Mouse (Mus musculus) liver, adult 2 months (tissue): ENCODE data around the gene Cx3cr1. TPM values are rescaled to one million over a fixed set of nuclear protein-coding genes. Genes with fewer than 3 reads are reported as not detected.

Source experiments
- DNase-seq: peaks from one replicate; pipeline ENCODE4 v3.0.0-alpha.2; 2011; ENCODE audit warnings: low read depth, low spot score; ENCODE audit errors: extremely low read depth
- H3K27ac ChIP-seq: fragments of 200-500 bp; replicated peaks from 2 replicates; pipeline ENCODE4 v1.5.1; 2012; ENCODE audit warnings: low read depth, mild to moderate bottlenecking, control low read depth, inconsistent platforms, low read length; ENCODE audit not compliant: insufficient read depth
- H3K27me3 ChIP-seq: fragments of 200-500 bp; 2 replicates; pipeline ENCODE4 v1.6.1; 2012; ENCODE audit warnings: mild to moderate bottlenecking, moderate library complexity, low read length, inconsistent platforms; ENCODE audit not compliant: control insufficient read depth, insufficient read depth
- H3K36me3 ChIP-seq: fragments of 200-500 bp; 2 replicates; pipeline ENCODE4 v1.6.1; 2012; ENCODE audit warnings: low read length, inconsistent platforms; ENCODE audit not compliant: control insufficient read depth, insufficient read depth
- H3K4me1 ChIP-seq: fragments of 200-500 bp; 2 replicates; pipeline ENCODE4 v1.6.1; 2011; ENCODE audit warnings: low read length; ENCODE audit not compliant: control insufficient read depth, insufficient read depth
- H3K4me3 ChIP-seq: fragments of 200-500 bp; 2 replicates; pipeline ENCODE4 v1.5.1; 2011; ENCODE audit warnings: low read depth, mild to moderate bottlenecking, control low read depth, low read length, moderate library complexity; ENCODE audit not compliant: insufficient read depth
- H3K79me2 ChIP-seq: fragments of 200-500 bp; 2 replicates; pipeline ENCODE4 v1.6.1; 2012; ENCODE audit warnings: inconsistent platforms, mild to moderate bottlenecking, low read length, moderate library complexity; ENCODE audit not compliant: control insufficient read depth, insufficient read depth
- H3K9ac ChIP-seq: fragments of 200-500 bp; 2 replicates; pipeline ENCODE4 v1.6.1; 2012; ENCODE audit warnings: low read depth, mild to moderate bottlenecking, control low read depth, inconsistent platforms, low read length
- CTCF ChIP-seq: fragments of 200-500 bp; IDR thresholded peaks from 2 replicates; pipeline ENCODE4 v1.5.1; 2011; ENCODE audit warnings: low read depth, low read length, control low read depth
- POLR2A ChIP-seq: fragments of 200-500 bp; IDR thresholded peaks from 2 replicates; pipeline ENCODE4 v1.6.1; 2011; ENCODE audit warnings: low read length, control low read depth; ENCODE audit not compliant: insufficient read depth; ENCODE audit errors: extremely low read depth
- WGBS: fragments of 180-500 bp; shearing (Covaris S2); methylation state at CpG from one replicate; pipeline ENCODE4 v1.1.7; 2018; 5-methylcytosine and 5-hydroxymethylcytosine counted together
- polyA plus RNA-seq: library from polyadenylated mRNA; depleted of rRNA; stranded (reverse); fragments of >200 nt; gene quantifications from 2 replicates; pipeline ENCODE4 v1.2.3, GENCODE M21; 2012
- total RNA-seq: library from RNA; depleted of rRNA; stranded (reverse); fragments of >200 nt; gene quantifications from 2 replicates; pipeline ENCODE4 v1.2.3, GENCODE M21; 2014

Cx3cr1 gene
- total and polyA plus RNA-seq, 2 experiments = 0.09 to 0.39 TPM

DNA sequence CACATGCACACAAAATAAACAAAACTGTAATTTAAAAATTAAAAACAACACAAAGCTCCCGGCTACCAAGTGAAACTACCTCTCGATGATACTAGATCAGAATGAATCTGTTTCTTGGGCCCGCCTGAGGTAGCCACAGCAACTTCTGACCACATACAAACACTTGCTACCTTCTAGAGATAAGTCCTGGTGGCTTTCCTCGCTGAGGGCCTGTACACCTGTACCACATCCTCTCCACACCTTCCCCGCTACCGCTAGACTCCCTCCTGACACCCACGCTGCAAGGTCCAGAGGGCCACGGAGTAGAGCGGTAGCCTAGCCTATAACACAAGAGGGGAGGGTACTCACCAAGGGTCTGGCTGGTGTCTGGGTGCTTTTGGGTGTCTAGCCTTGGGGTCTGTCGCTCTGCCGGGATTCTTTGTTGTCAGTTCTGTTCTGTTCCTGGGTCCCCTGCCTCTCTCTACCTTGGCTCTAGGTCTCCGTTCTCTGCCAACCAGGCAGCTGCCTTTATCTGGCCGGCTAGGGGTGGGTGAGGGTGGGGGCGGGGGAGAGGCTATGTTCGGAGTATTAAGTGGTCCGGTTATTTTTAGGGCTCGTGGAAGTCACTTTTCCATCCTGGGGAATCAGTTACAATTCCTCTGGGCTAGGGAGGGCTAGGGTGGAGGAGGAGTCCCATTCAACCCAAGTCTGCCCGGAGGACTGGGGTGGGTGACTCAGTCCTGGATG, 46.4 kb downstream of the Cx3cr1 start, which contains the start of gene Xirp1:
TSS of gene Xirp1 (minus strand) at position 513 of the 726 bp plus-strand sequence.
- Histone ChIP-seq H3K4me1 (peaks cover 22% of the 10 kb centered on the region), H3K9ac (peak within 1 kb of the TSS; percentile 12; the same call in 1 of the 2 replicates)

DNA sequence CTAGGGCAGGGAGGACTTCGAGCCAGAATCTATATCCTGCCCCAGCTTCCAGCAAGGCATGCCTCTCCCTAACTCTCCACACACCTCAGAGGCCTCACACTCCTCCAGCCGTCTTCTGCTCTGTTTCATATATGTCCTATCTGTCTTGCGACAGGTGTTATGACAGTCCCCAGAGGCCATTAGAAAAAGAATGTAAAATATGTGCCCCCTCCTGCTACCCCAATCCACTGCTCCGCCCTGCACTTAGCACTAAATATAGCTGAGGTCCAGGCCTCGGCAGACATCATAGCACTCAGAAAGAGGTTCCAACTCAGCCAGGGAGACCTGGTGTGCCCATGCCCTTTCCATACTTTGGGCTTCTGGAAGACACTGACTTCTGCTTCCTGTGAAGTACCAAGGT, 48.5 kb downstream of the Cx3cr1 start:
- Histone ChIP-seq H3K9ac (no peak overlapping the region), H3K27me3 (no peaks in the 10 kb centered on the region), H3K4me1 (peaks cover 16% of the 10 kb centered on the region), H3K4me3 (no peak overlapping the region), H3K36me3 (no peaks in the 10 kb centered on the region), H3K79me2 (0 out of 2 replicates have a peak, but pooled peaks cover 5% of the 10 kb centered on the region), H3K27ac (no peak overlapping the region)
- WGBS = 78% methylated on average over 5 of the region's 5 CpGs
- no peak for DNase-seq
- TF ChIP-seq CTCF (no peak), POLR2A (no peak)

More for the DNA sequence above, 46.4 kb downstream of the Cx3cr1 start, which contains the start of gene Xirp1:
- no peaks in the 10 kb centered on the region for H3K36me3 ChIP-seq
- no peak for DNase-seq
- H3K79me2 ChIP-seq = no peaks in the 10 kb centered on the region
- no peak within 1 kb of the TSS for H3K4me3 ChIP-seq
- no peak for TF ChIP-seq POLR2A
- 0 out of 2 replicates have a peak within 1 kb of the TSS, but pooled peaks have one; percentile 24 for H3K27ac ChIP-seq
- H3K27me3 ChIP-seq = no peaks in the 10 kb centered on the region
- 85% methylated on average over 18 of the region's 18 CpGs for WGBS

DNA sequence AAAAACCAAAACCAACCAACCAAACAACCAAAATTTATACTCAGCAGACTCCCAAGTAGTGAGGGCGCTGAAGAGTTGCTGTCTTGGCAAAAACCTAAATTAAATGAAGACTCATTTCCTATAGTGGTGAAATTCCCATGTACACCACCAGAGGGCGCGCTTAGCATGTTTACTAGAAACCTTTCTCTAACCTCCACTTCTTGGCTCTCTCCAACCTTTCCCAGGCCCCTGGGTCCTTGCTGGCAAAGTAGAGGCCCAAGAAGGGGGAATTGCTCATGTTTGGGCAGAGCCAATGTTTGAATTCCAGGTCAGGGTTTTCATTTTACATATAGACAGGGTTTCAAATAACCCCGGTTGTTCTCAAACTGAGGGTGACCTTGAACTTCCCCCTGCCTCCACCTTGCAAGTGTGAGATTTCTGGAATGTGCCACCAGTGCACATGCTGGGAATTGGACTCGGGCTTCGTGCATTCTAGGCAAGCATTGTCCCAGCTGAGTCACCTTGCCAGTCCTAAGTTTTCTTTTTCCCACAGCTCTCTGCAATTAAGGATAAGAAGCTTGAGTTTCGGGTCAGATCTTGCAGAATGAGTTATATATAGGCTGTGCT, 49.3 kb downstream of the Cx3cr1 start:
- WGBS = 16% methylated on average over 7 of the region's 7 CpGs
- H3K4me3 ChIP-seq = no peak overlapping the region
- no peak; the same call in none of the 2 replicates for TF ChIP-seq CTCF
- H3K79me2 ChIP-seq = 0 out of 2 replicates have a peak, but pooled peaks cover 5% of the 10 kb centered on the region
- H3K36me3 ChIP-seq = no peaks in the 10 kb centered on the region
- peak; percentile 56 for DNase-seq
- H3K27me3 ChIP-seq = no peaks in the 10 kb centered on the region
- no peak overlapping the region for H3K9ac ChIP-seq
- peaks cover 16% of the 10 kb centered on the region for H3K4me1 ChIP-seq
- H3K27ac ChIP-seq = no peak overlapping the region

DNA sequence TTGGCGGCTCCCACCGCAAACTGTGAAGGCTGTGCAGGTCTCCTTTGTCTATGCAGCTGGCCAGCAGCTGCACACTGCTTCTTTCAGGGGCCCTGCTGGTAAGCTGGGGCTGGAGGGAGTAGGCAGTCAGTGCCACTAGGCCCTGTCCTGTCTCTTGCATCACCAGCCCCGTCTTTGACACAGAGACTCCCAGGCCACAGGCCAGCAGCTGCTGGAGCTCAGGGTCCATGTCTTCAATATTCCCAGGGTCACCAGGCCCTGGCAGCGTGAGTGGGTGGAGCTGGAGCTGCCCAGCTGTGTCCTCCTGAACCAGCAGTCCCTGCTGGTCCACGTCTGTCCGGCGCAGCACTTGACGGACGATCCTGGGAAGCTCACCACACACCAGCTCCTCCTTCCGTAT, 52.7 kb downstream of the Cx3cr1 start:
- Histone ChIP-seq H3K4me3 (peak overlapping the region; percentile 56), H3K27ac (peak overlapping the region; percentile 65), H3K4me1 (peaks cover 30% of the 10 kb centered on the region), H3K27me3 (no peaks in the 10 kb centered on the region), H3K79me2 (0 out of 2 replicates have a peak, but pooled peaks cover 5% of the 10 kb centered on the region), H3K36me3 (no peaks in the 10 kb centered on the region), H3K9ac (peak overlapping the region; percentile 76)
- 45% methylated on average over 10 of the region's 10 CpGs for WGBS
- TF ChIP-seq POLR2A (peak; percentile 64), CTCF (0 out of 2 replicates have a peak, but pooled peaks have one; percentile 7)
- peak; percentile 93 for DNase-seq

DNA sequence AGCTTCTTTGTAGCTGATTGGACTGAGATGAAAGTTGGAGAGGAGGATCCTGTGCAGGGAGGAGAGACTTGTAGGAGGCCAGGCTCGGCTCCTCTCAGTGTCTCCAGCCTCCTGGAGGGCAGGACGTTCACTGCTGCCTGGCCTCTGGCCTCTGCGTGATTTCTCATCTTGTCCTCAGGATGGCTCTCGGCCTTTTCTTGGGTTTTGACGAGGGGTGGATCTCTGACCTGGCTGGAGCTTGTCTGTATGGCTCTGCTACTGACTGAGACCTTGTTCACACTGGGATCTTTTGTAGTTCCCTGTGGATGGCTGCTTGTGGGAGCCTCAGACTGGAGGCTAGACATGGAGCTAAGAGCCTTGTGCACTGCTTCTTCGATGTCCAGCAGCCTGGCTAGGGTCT, 54.9 kb downstream of the Cx3cr1 start:
- H3K27me3 ChIP-seq = no peaks in the 10 kb centered on the region
- H3K4me3 ChIP-seq = no peak overlapping the region
- H3K4me1 ChIP-seq = peaks cover 32% of the 10 kb centered on the region
- H3K9ac ChIP-seq = no peak overlapping the region
- no peak for DNase-seq
- no peak for TF ChIP-seq CTCF
- no peak for TF ChIP-seq POLR2A
- H3K36me3 ChIP-seq = no peaks in the 10 kb centered on the region
- peak overlapping the region; percentile 93 for H3K27ac ChIP-seq
- WGBS = 84% methylated on average over 6 of the region's 6 CpGs
- 0 out of 2 replicates have a peak, but pooled peaks cover 5% of the 10 kb centered on the region for H3K79me2 ChIP-seq
